Mouse (Mus musculus): ENCODE measurements at regions not wholly inside any gene's neighbourhood (a gene's known extent, or its start where the extent isn't known, plus 50 kb on each side); places are given as distances from the start of the nearest gene placed in this dataset.

- no peak overlapping the region for H3K27ac ChIP-seq (replicated peaks)
- TF ChIP-seq EP300 (optimal IDR thresholded peaks at IDR 0.05) (no peak), CTCF (IDR thresholded peaks at IDR 0.05; ENCODE audit: low read depth) (no peak)
- H3K4me2 ChIP-seq (replicated peaks; ENCODE audit: low read depth) = no peak overlapping the region
- H3K27me3 ChIP-seq (ENCODE audit: control insufficient read depth, insufficient read depth, low read length) = no peaks in the 10 kb centered on the region
- H3K9ac ChIP-seq (ENCODE audit: low read length) = no peak overlapping the region
- 83% methylated on average over 2 of the region's 2 CpGs for WGBS
- ATAC-seq (ENCODE audit: low FRiP score, low TSS enrichment) (no peak), DNase-seq (ENCODE audit: low spot score) (no peak)
- no peaks in the 10 kb centered on the region for H3K4me1 ChIP-seq (replicated peaks; ENCODE audit: control insufficient read depth, insufficient read depth)
- no peaks in the 10 kb centered on the region for H3K9me3 ChIP-seq (ENCODE audit: control insufficient read depth, low read length)
- H3K36me3 ChIP-seq (ENCODE audit: control insufficient read depth, insufficient read depth, low read length) = no peaks in the 10 kb centered on the region
- H3K4me3 ChIP-seq (ENCODE audit: low read depth, low read length) = no peak overlapping the region
Observed at GRCm38 (mm10) chr1:83653661-83654060, 245.7 kb upstream of the Sphkap start.

- no peaks in the 10 kb centered on the region for H3K36me3 ChIP-seq (ENCODE audit: control insufficient read depth, insufficient read depth, low read length)
- no peaks in the 10 kb centered on the region for H3K27me3 ChIP-seq (ENCODE audit: control insufficient read depth, insufficient read depth, low read length)
- TF ChIP-seq CTCF (IDR thresholded peaks at IDR 0.05; ENCODE audit: low read depth) (no peak), EP300 (optimal IDR thresholded peaks at IDR 0.05) (no peak)
- no peaks in the 10 kb centered on the region for H3K4me1 ChIP-seq (replicated peaks; ENCODE audit: control insufficient read depth, insufficient read depth)
- ATAC-seq (ENCODE audit: low FRiP score, low TSS enrichment) = no peak
- no peak overlapping the region for H3K9ac ChIP-seq (ENCODE audit: low read length)
- no peak overlapping the region for H3K27ac ChIP-seq (replicated peaks)
- WGBS = 75% methylated on average over 1 of the region's 1 CpGs
- H3K9me3 ChIP-seq (ENCODE audit: control insufficient read depth, low read length) = no peaks in the 10 kb centered on the region
- no peak overlapping the region for H3K4me2 ChIP-seq (replicated peaks; ENCODE audit: low read depth)
- H3K4me3 ChIP-seq (ENCODE audit: low read depth, low read length) = no peak overlapping the region
- no peak for DNase-seq (ENCODE audit: low spot score)
Observed at GRCm38 (mm10) chr1:83645606-83646005, 237.6 kb upstream of the Sphkap start.

GRCm38 (mm10) chr1:83642656-83643055 lies 234.7 kb upstream of the Sphkap start:
- ATAC-seq (ENCODE audit: low FRiP score, low TSS enrichment) (no peak), DNase-seq (ENCODE audit: low spot score) (no peak)
- Histone ChIP-seq H3K36me3 (ENCODE audit: control insufficient read depth, insufficient read depth, low read length) (no peaks in the 10 kb centered on the region), H3K27me3 (ENCODE audit: control insufficient read depth, insufficient read depth, low read length) (no peaks in the 10 kb centered on the region), H3K9me3 (ENCODE audit: control insufficient read depth, low read length) (no peaks in the 10 kb centered on the region), H3K4me1 (replicated peaks; ENCODE audit: control insufficient read depth, insufficient read depth) (no peaks in the 10 kb centered on the region), H3K27ac (replicated peaks) (no peak overlapping the region), H3K4me3 (ENCODE audit: low read depth, low read length) (no peak overlapping the region), H3K4me2 (replicated peaks; ENCODE audit: low read depth) (no peak overlapping the region), H3K9ac (ENCODE audit: low read length) (no peak overlapping the region)
- TF ChIP-seq CTCF (IDR thresholded peaks at IDR 0.05; ENCODE audit: low read depth) = no peak
- TF ChIP-seq EP300 (optimal IDR thresholded peaks at IDR 0.05) = no peak

DNA sequence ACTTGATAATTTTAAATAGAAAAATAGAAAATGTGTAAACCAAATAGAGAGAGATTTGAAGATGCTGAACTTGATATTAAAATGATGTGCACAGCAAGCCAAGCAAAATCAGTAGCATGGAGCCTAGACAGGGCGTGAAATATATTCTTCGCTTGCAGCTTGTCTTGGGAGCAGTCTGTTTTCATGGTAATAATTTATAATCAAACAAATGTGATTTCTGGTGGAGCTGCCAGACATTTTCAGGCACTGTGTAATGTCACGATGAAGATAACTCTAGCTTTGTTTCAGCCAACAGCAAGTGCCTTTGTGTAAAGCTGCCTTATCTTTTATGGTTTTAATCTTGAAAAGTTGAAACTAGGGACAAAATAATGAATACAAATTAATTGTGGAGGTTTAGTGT lies 228.1 kb upstream of the Sphkap start:
- Histone ChIP-seq H3K27me3 (ENCODE audit: control insufficient read depth, insufficient read depth, low read length) (no peaks in the 10 kb centered on the region), H3K4me3 (ENCODE audit: low read depth, low read length) (no peak overlapping the region), H3K27ac (replicated peaks) (no peak overlapping the region), H3K9ac (ENCODE audit: low read length) (no peak overlapping the region), H3K9me3 (ENCODE audit: control insufficient read depth, low read length) (no peaks in the 10 kb centered on the region), H3K4me1 (replicated peaks; ENCODE audit: control insufficient read depth, insufficient read depth) (no peaks in the 10 kb centered on the region), H3K4me2 (replicated peaks; ENCODE audit: low read depth) (no peak overlapping the region), H3K36me3 (ENCODE audit: control insufficient read depth, insufficient read depth, low read length) (no peaks in the 10 kb centered on the region)
- TF ChIP-seq EP300 (optimal IDR thresholded peaks at IDR 0.05) (no peak), CTCF (IDR thresholded peaks at IDR 0.05; ENCODE audit: low read depth) (no peak)
- WGBS = 58% methylated on average over 3 of the region's 3 CpGs
- ATAC-seq (ENCODE audit: low FRiP score, low TSS enrichment) (no peak), DNase-seq (ENCODE audit: low spot score) (no peak)

GRCm38 (mm10) chr1:83631798-83632197 lies 223.8 kb upstream of the Sphkap start:
- 38% methylated on average over 4 of the region's 4 CpGs for WGBS
- TF ChIP-seq CTCF (IDR thresholded peaks at IDR 0.05; ENCODE audit: low read depth) (no peak), EP300 (optimal IDR thresholded peaks at IDR 0.05) (no peak)
- H3K27me3 ChIP-seq (ENCODE audit: control insufficient read depth, insufficient read depth, low read length) = no peaks in the 10 kb centered on the region

DNA sequence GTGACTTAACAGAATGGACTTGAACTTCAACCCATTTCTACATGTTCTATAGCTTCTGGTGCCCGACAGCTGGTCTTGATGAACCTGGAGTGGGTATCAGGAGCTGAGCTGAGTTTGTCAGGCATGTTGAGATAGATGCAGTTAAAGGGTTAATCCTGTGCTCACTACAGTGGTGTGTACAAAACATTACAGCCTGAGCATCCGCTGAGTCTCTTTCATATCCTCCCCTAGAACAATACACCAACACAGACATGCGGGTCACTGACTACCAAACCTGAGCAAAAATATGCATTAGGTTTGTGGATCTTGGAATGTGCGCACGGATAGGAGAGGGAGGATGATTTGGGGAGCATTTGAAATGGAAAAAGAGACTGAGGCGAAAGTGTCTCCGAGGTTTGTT lies 223.4 kb upstream of the Sphkap start:
- H3K27ac ChIP-seq (replicated peaks) = no peak overlapping the region
- no peaks in the 10 kb centered on the region for H3K4me1 ChIP-seq (replicated peaks; ENCODE audit: control insufficient read depth, insufficient read depth)
- no peaks in the 10 kb centered on the region for H3K36me3 ChIP-seq (ENCODE audit: control insufficient read depth, insufficient read depth, low read length)
- no peak for ATAC-seq (ENCODE audit: low FRiP score, low TSS enrichment)
- no peak for DNase-seq (ENCODE audit: low spot score)
- H3K9ac ChIP-seq (ENCODE audit: low read length) = no peak overlapping the region
- H3K4me3 ChIP-seq (ENCODE audit: low read depth, low read length) = no peak overlapping the region
- 77% methylated on average over 7 of the region's 7 CpGs for WGBS
- H3K27me3 ChIP-seq (ENCODE audit: control insufficient read depth, insufficient read depth, low read length) = no peaks in the 10 kb centered on the region
- no peak overlapping the region for H3K4me2 ChIP-seq (replicated peaks; ENCODE audit: low read depth)
- TF ChIP-seq EP300 (optimal IDR thresholded peaks at IDR 0.05) = no peak
- no peak for TF ChIP-seq CTCF (IDR thresholded peaks at IDR 0.05; ENCODE audit: low read depth)
- no peaks in the 10 kb centered on the region for H3K9me3 ChIP-seq (ENCODE audit: control insufficient read depth, low read length)

More at GRCm38 (mm10) chr1:83631798-83632197, 223.8 kb upstream of the Sphkap start:
- Histone ChIP-seq H3K36me3 (ENCODE audit: control insufficient read depth, insufficient read depth, low read length) (no peaks in the 10 kb centered on the region), H3K4me1 (replicated peaks; ENCODE audit: control insufficient read depth, insufficient read depth) (no peaks in the 10 kb centered on the region), H3K27ac (replicated peaks) (no peak overlapping the region), H3K4me2 (replicated peaks; ENCODE audit: low read depth) (no peak overlapping the region), H3K9ac (ENCODE audit: low read length) (no peak overlapping the region), H3K4me3 (ENCODE audit: low read depth, low read length) (no peak overlapping the region), H3K9me3 (ENCODE audit: control insufficient read depth, low read length) (no peaks in the 10 kb centered on the region)
- ATAC-seq (ENCODE audit: low FRiP score, low TSS enrichment) = no peak
- DNase-seq (ENCODE audit: low spot score) = no peak

Data from stomach, postnatal 0 days (tissue).